Mouse (Mus musculus): Measurements from ENCODE around the gene Dnajb14. TPM values are rescaled to one million over a fixed set of nuclear protein-coding genes. Genes with fewer than 3 reads are reported as not detected.

Dnajb14 gene
- polyA plus RNA-seq, 1 experiment from 2014 or later: 10.0 TPM

GRCm38 (mm10) chr3:137941555-137941954, 74.1 kb downstream of the Dnajb14 start:
- Histone ChIP-seq H3K4me1 (ENCODE audit: insufficient read depth, low read depth, low read length) (no peaks in the 10 kb centered on the region), H3K9me3 (ENCODE audit: low read length) (no peaks in the 10 kb centered on the region), H3K4me3 (ENCODE audit: low read depth, low read length) (no peak overlapping the region), H3K4me2 (replicated peaks; ENCODE audit: low read depth, low read length) (no peak overlapping the region), H3K9ac (replicated peaks; ENCODE audit: low read depth) (no peak overlapping the region), H3K36me3 (ENCODE audit: insufficient read depth, low read length) (no peaks in the 10 kb centered on the region), H3K27me3 (replicated peaks; ENCODE audit: insufficient read depth, low read length) (no peaks in the 10 kb centered on the region), H3K27ac (ENCODE audit: low read length) (no peak overlapping the region)
- TF ChIP-seq CTCF (IDR thresholded peaks at IDR 0.05) (no peak), EP300 (IDR thresholded peaks at IDR 0.05) (no peak)
- DNase-seq (ENCODE audit: low spot score) (no peak), ATAC-seq (no peak)

- no peak for ATAC-seq
- no peak overlapping the region for H3K9ac ChIP-seq (replicated peaks; ENCODE audit: low read depth)
- H3K27me3 ChIP-seq (replicated peaks; ENCODE audit: insufficient read depth, low read length): no peaks in the 10 kb centered on the region
- DNase-seq (ENCODE audit: low spot score): no peak
- no peak overlapping the region for H3K27ac ChIP-seq (ENCODE audit: low read length)
- TF ChIP-seq EP300 (IDR thresholded peaks at IDR 0.05): no peak
- no peak for TF ChIP-seq CTCF (IDR thresholded peaks at IDR 0.05)
- no peaks in the 10 kb centered on the region for H3K4me1 ChIP-seq (ENCODE audit: insufficient read depth, low read depth, low read length)
- no peak overlapping the region for H3K4me2 ChIP-seq (replicated peaks; ENCODE audit: low read depth, low read length)
- no peak overlapping the region for H3K4me3 ChIP-seq (ENCODE audit: low read depth, low read length)
- no peaks in the 10 kb centered on the region for H3K9me3 ChIP-seq (ENCODE audit: low read length)
- no peaks in the 10 kb centered on the region for H3K36me3 ChIP-seq (ENCODE audit: insufficient read depth, low read length)
- WGBS: 84% methylated on average over 12 of the region's 12 CpGs
Observed at GRCm38 (mm10) chr3:137942098-137942622, 74.7 kb downstream of the Dnajb14 start.

DNA sequence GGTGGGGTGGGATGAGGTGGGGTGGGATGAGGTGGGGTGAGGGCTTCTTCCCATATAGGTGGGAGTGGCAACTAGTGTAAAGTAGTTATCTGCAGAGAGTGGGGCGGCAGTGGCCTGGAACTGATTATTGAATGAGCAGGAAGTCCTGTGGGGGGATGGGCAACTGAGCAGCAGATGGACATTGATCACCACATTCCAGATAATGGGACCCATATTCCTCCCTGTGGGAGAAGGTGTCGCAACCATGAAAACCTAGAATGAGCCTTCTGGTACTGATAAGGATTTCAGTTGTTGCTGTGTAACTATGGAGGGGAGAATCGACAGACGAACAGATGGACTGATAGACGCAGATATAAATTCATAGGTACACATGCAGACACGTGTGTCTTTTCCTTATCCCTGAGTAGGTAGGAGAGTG, 76.3 kb downstream of the Dnajb14 start:
- Histone ChIP-seq H3K4me1 (ENCODE audit: insufficient read depth, low read depth, low read length) (no peaks in the 10 kb centered on the region), H3K9ac (replicated peaks; ENCODE audit: low read depth) (no peak overlapping the region), H3K4me3 (ENCODE audit: low read depth, low read length) (no peak overlapping the region), H3K27me3 (replicated peaks; ENCODE audit: insufficient read depth, low read length) (no peaks in the 10 kb centered on the region), H3K9me3 (ENCODE audit: low read length) (no peaks in the 10 kb centered on the region), H3K27ac (ENCODE audit: low read length) (no peak overlapping the region), H3K36me3 (ENCODE audit: insufficient read depth, low read length) (no peaks in the 10 kb centered on the region), H3K4me2 (replicated peaks; ENCODE audit: low read depth, low read length) (no peak overlapping the region)
- ATAC-seq (no peak), DNase-seq (ENCODE audit: low spot score) (no peak)
- 77% methylated on average over 6 of the region's 6 CpGs for WGBS
- no peak for TF ChIP-seq CTCF (IDR thresholded peaks at IDR 0.05)
- TF ChIP-seq EP300 (IDR thresholded peaks at IDR 0.05): no peak

DNA sequence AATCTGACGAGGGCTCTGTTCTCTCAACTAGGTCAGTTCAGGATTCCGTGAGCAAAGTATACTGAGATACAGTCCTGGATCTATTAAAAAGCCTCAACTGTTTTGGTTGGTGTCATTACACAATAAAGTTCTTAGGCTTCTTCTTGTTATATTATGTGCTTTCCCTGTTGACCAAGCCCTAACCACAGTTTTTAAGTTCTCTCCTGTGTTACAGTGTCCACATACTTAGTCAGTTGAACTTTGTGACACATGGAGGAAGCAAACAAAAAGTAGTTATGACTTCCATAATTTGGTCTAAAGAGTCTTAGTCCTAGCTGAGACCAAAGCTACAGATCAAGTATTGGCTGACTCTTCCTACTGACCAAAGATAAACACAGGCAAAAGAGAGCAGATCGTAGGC, 79.4 kb downstream of the Dnajb14 start:
- Histone ChIP-seq H3K36me3 (ENCODE audit: insufficient read depth, low read length) (no peaks in the 10 kb centered on the region), H3K27me3 (replicated peaks; ENCODE audit: insufficient read depth, low read length) (no peaks in the 10 kb centered on the region), H3K4me3 (ENCODE audit: low read depth, low read length) (no peak overlapping the region), H3K4me2 (replicated peaks; ENCODE audit: low read depth, low read length) (no peak overlapping the region), H3K27ac (ENCODE audit: low read length) (no peak overlapping the region), H3K9me3 (ENCODE audit: low read length) (no peaks in the 10 kb centered on the region), H3K9ac (replicated peaks; ENCODE audit: low read depth) (no peak overlapping the region), H3K4me1 (ENCODE audit: insufficient read depth, low read depth, low read length) (no peaks in the 10 kb centered on the region)
- ATAC-seq: no peak
- DNase-seq (ENCODE audit: low spot score): peak; percentile 42
- 77% methylated on average over 3 of the region's 3 CpGs for WGBS
- TF ChIP-seq EP300 (IDR thresholded peaks at IDR 0.05) (no peak), CTCF (IDR thresholded peaks at IDR 0.05) (no peak)

- 59% methylated on average over 4 of the region's 4 CpGs for WGBS
Observed at GRCm38 (mm10) chr3:137947525-137947924, 80.0 kb downstream of the Dnajb14 start.

DNA sequence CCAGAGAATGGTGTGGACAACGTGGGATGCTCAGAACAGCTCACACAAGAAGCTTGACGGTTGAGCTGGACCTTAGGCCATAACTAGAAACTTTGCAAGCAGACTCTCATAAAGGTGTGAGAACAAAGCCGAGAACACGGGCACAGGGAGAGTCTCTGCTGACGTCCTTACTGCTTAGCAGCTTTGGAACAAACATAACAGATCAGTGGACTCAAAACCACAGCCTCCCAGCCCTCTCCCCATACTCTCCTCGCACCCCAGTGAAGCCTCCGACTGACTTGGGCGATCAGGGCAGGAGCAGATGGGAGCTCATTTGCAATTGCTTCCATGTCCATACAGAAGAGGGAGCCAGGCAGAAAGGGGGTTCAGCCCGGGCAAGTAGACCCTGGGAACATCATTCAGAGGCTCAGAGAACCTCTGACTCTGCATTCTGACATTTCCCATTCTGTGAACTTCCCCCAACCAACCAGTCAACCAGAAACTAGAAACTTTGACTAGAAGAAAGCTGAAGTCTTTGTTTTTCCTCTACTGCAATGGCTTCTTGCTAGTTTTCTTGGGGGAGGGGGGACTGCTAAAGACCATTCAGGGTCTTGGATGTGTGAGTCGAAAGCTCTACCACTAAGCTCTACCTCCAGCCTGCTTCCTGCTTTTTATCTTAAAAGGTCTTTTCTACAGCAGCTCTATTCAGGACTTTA, 82.9 kb downstream of the Dnajb14 start:
- 82% methylated on average over 10 of the region's 10 CpGs for WGBS
- Histone ChIP-seq H3K4me3 (ENCODE audit: low read depth, low read length) (no peak overlapping the region), H3K36me3 (ENCODE audit: insufficient read depth, low read length) (no peaks in the 10 kb centered on the region), H3K9me3 (ENCODE audit: low read length) (no peaks in the 10 kb centered on the region), H3K9ac (replicated peaks; ENCODE audit: low read depth) (no peak overlapping the region), H3K27ac (ENCODE audit: low read length) (no peak overlapping the region), H3K4me2 (replicated peaks; ENCODE audit: low read depth, low read length) (no peak overlapping the region), H3K4me1 (ENCODE audit: insufficient read depth, low read depth, low read length) (0 out of 2 replicates have a peak, but pooled peaks cover 7% of the 10 kb centered on the region), H3K27me3 (replicated peaks; ENCODE audit: insufficient read depth, low read length) (no peaks in the 10 kb centered on the region)
- TF ChIP-seq CTCF (IDR thresholded peaks at IDR 0.05): no peak
- no peak for TF ChIP-seq EP300 (IDR thresholded peaks at IDR 0.05)
- ATAC-seq (no peak), DNase-seq (ENCODE audit: low spot score) (no peak)

More at GRCm38 (mm10) chr3:137947525-137947924, 80.0 kb downstream of the Dnajb14 start:
- DNase-seq (ENCODE audit: low spot score) (peak; percentile 33), ATAC-seq (no peak)
- Histone ChIP-seq H3K27ac (ENCODE audit: low read length) (no peak overlapping the region), H3K4me2 (replicated peaks; ENCODE audit: low read depth, low read length) (no peak overlapping the region), H3K27me3 (replicated peaks; ENCODE audit: insufficient read depth, low read length) (no peaks in the 10 kb centered on the region), H3K9ac (replicated peaks; ENCODE audit: low read depth) (no peak overlapping the region), H3K9me3 (ENCODE audit: low read length) (no peaks in the 10 kb centered on the region), H3K4me3 (ENCODE audit: low read depth, low read length) (no peak overlapping the region), H3K36me3 (ENCODE audit: insufficient read depth, low read length) (no peaks in the 10 kb centered on the region), H3K4me1 (ENCODE audit: insufficient read depth, low read depth, low read length) (no peaks in the 10 kb centered on the region)
- no peak for TF ChIP-seq CTCF (IDR thresholded peaks at IDR 0.05)
- no peak for TF ChIP-seq EP300 (IDR thresholded peaks at IDR 0.05)
